Mouse (Mus musculus) ES-Bruce4 (cell line): Measurements from ENCODE around the gene Hist1h2an. TPM values are rescaled to one million over a fixed set of nuclear protein-coding genes. Genes with fewer than 3 reads are reported as not detected.
"Not testable (repeated sequence)": the region's sequence is repeated elsewhere in the genome, so short reads cannot be mapped to it uniquely, and the experiment has no call there.

Source experiments
- H3K27ac ChIP-seq: 2 replicates; pipeline ENCODE4 v1.5.1; 2012; ENCODE audit warnings: low read length, inconsistent platforms; ENCODE audit not compliant: insufficient read depth
- H3K27me3 ChIP-seq: 2 replicates; pipeline ENCODE4 v1.6.1; 2012; ENCODE audit warnings: mild to moderate bottlenecking, low read length, inconsistent platforms; ENCODE audit not compliant: control insufficient read depth, poor library complexity, insufficient read depth, severe bottlenecking
- H3K36me3 ChIP-seq: 2 replicates; pipeline ENCODE4 v1.6.1; 2012; ENCODE audit warnings: inconsistent platforms, mild to moderate bottlenecking, low read length, moderate library complexity; ENCODE audit not compliant: control insufficient read depth, poor library complexity, insufficient read depth, severe bottlenecking
- H3K4me1 ChIP-seq: one replicate; pipeline ENCODE4 v1.8.1; 2011; ENCODE audit warnings: low read length; ENCODE audit not compliant: control insufficient read depth, insufficient read depth
- H3K4me3 ChIP-seq: 2 replicates; pipeline ENCODE4 v1.5.1; 2011; ENCODE audit warnings: low read depth, mild to moderate bottlenecking, low read length
- H3K9ac ChIP-seq: 2 replicates; pipeline ENCODE4 v1.6.1; 2012; ENCODE audit warnings: low read depth, mild to moderate bottlenecking, inconsistent platforms; ENCODE audit not compliant: poor library complexity, severe bottlenecking
- H3K9me3 ChIP-seq: replicated peaks from 2 replicates; pipeline ENCODE4 v1.6.1; 2012; ENCODE audit warnings: mild to moderate bottlenecking, low read length, inconsistent platforms; ENCODE audit not compliant: control insufficient read depth, poor library complexity, insufficient read depth, severe bottlenecking
- CTCF ChIP-seq: IDR thresholded peaks from one replicate; pipeline ENCODE4 v1.8.1; 2011; ENCODE audit warnings: low read depth, low read length
- EP300 ChIP-seq: IDR thresholded peaks from 2 replicates; pipeline ENCODE4 v1.6.1; 2011; ENCODE audit warnings: low read depth, low read length; ENCODE audit not compliant: insufficient read depth
- POLR2A ChIP-seq: IDR thresholded peaks from one replicate; pipeline ENCODE4 v1.8.1; 2011; ENCODE audit warnings: low read length; ENCODE audit not compliant: insufficient read depth
- polyA plus RNA-seq: library from polyadenylated mRNA; stranded (reverse); fragments of >200 nt; gene quantifications from 2 replicates; pipeline ENCODE4 v1.2.4, GENCODE M21; 2011; ENCODE audit warnings: low read depth; ENCODE audit not compliant: missing spikeins, insufficient read depth, insufficient read length

Gene Hist1h2an
- polyA plus RNA-seq, 1 experiment: not detected

- no peak overlapping the region for H3K4me3 ChIP-seq
- no peaks in the 10 kb centered on the region for H3K27me3 ChIP-seq
- TF ChIP-seq POLR2A (no peak), CTCF (no peak), EP300 (no peak)
- H3K4me1 ChIP-seq: no peaks in the 10 kb centered on the region
- no peaks in the 10 kb centered on the region for H3K9me3 ChIP-seq
- peaks cover 5% of the 10 kb centered on the region for H3K36me3 ChIP-seq
- H3K9ac ChIP-seq: no peak overlapping the region
- no peak overlapping the region for H3K27ac ChIP-seq
Observed at GRCm38 (mm10) chr13:21751417-21751816, 35.6 kb downstream of the Hist1h2an start.

GRCm38 (mm10) chr13:21750159-21751017 is 36.6 kb downstream of the Hist1h2an start, which contains the start of gene Hist1h4k:
Gene Hist1h4k (minus strand): TSS chr13:21750505.
- Histone ChIP-seq H3K27ac (peak within 1 kb of the TSS; percentile 92), H3K9ac (peak within 1 kb of the TSS; percentile 96), H3K4me3 (peak within 1 kb of the TSS; percentile 83)
- TF ChIP-seq EP300 (peak; percentile 71), POLR2A (peak; percentile 89)
- not testable (repeated sequence) for H3K9me3 ChIP-seq, H3K4me1 ChIP-seq, H3K36me3 ChIP-seq, H3K27me3 ChIP-seq

GRCm38 (mm10) chr13:21749387-21750158 is 37.4 kb downstream of the Hist1h2an start:
- H3K4me3 ChIP-seq: peak overlapping the region; percentile 83
- peaks cover 5% of the 10 kb centered on the region for H3K36me3 ChIP-seq
- H3K9me3 ChIP-seq: no peaks in the 10 kb centered on the region
- TF ChIP-seq EP300: no peak
- no peak for TF ChIP-seq POLR2A
- no peak for TF ChIP-seq CTCF
- H3K27me3 ChIP-seq: no peaks in the 10 kb centered on the region
- H3K27ac ChIP-seq: peak overlapping the region; percentile 92
- no peaks in the 10 kb centered on the region for H3K4me1 ChIP-seq
- peak overlapping the region; percentile 96 for H3K9ac ChIP-seq

GRCm38 (mm10) chr13:21745006-21745405 is 42.0 kb downstream of the Hist1h2an start:
- Histone ChIP-seq H3K9ac (no peak overlapping the region), H3K36me3 (peaks cover 5% of the 10 kb centered on the region), H3K27me3 (no peaks in the 10 kb centered on the region), H3K4me3 (no peak overlapping the region), H3K27ac (no peak overlapping the region), H3K9me3 (no peaks in the 10 kb centered on the region), H3K4me1 (no peaks in the 10 kb centered on the region)
- no peak for TF ChIP-seq CTCF

Other genes with a start within 250 kb of the Hist1h2an start
- gene Olfr1366, start 244.4 kb downstream of the Hist1h2an start, polyA plus RNA-seq: not detected in 2 replicates
- gene Olfr1535, start 227.3 kb downstream of the Hist1h2an start, polyA plus RNA-seq: 0.15 and 0.23 TPM in 2 replicates
- gene Olfr1364, start 205.5 kb downstream of the Hist1h2an start, polyA plus RNA-seq: not detected in 2 replicates
- gene Olfr1362, start 173.2 kb downstream of the Hist1h2an start, polyA plus RNA-seq: not detected in 2 replicates
- gene Olfr11, start 144.7 kb downstream of the Hist1h2an start, polyA plus RNA-seq: not detected in 2 replicates
- not detected in 2 replicates for gene Olfr1361, start 123.8 kb downstream of the Hist1h2an start, polyA plus RNA-seq
- gene Olfr1360, start 109.8 kb downstream of the Hist1h2an start, polyA plus RNA-seq: not detected in 2 replicates
- not detected in 2 replicates for gene Olfr1359, start 89.1 kb downstream of the Hist1h2an start, polyA plus RNA-seq
- 25.5 and 27.2 TPM in 2 replicates for gene Hist1h2bl, start 71.1 kb downstream of the Hist1h2an start, polyA plus RNA-seq
- 3.6 TPM in 1 of 2 replicates, not detected in the other for gene Hist1h2ai, start 70.8 kb downstream of the Hist1h2an start, polyA plus RNA-seq
- gene Hist1h3h, start 69.6 kb downstream of the Hist1h2an start, polyA plus RNA-seq: 25.3 and 31.8 TPM in 2 replicates
- 14.2 and 21.7 TPM in 2 replicates for gene Hist1h2bm, start 65.2 kb downstream of the Hist1h2an start, polyA plus RNA-seq
- 8.2 and 13.4 TPM in 2 replicates for gene Hist1h4j, start 52.2 kb downstream of the Hist1h2an start, polyA plus RNA-seq
- gene Hist1h4k, start 36.7 kb downstream of the Hist1h2an start, polyA plus RNA-seq: 16.3 and 17.1 TPM in 2 replicates
- gene Hist1h2ak, start 33.4 kb downstream of the Hist1h2an start, polyA plus RNA-seq: 6.7 and 7.5 TPM in 2 replicates
- gene Hist1h2bn, start 33.1 kb downstream of the Hist1h2an start, polyA plus RNA-seq: 19.3 and 20.7 TPM in 2 replicates
- gene Hist1h1b, start 6.6 kb downstream of the Hist1h2an start, polyA plus RNA-seq: 7.4 and 9.2 TPM in 2 replicates
- gene Hist1h3i, start 3.8 kb downstream of the Hist1h2an start, polyA plus RNA-seq: not detected in 2 replicates
- gene Hist1h2bp, start 243 bp upstream of the Hist1h2an start, polyA plus RNA-seq: 2.5 TPM in 1 of 2 replicates, not detected in the other
- 16.9 and 28.4 TPM in 2 replicates for gene Hist1h2bq, start 23.0 kb upstream of the Hist1h2an start, polyA plus RNA-seq
- gene Hist1h2ao, start 23.2 kb upstream of the Hist1h2an start, polyA plus RNA-seq: not detected in 2 replicates
- 12.0 and 17.7 TPM in 2 replicates for gene Hist1h4m, start 24.5 kb upstream of the Hist1h2an start, polyA plus RNA-seq
- 16.5 and 26.2 TPM in 2 replicates for gene Hist1h4n, start 45.0 kb upstream of the Hist1h2an start, polyA plus RNA-seq
- gene Hist1h2ap, start 46.3 kb upstream of the Hist1h2an start, polyA plus RNA-seq: 47.5 and 51.1 TPM in 2 replicates
- 18.1 and 27.4 TPM in 2 replicates for gene Hist1h2br, start 46.5 kb upstream of the Hist1h2an start, polyA plus RNA-seq
- 8.1 and 11.5 TPM in 2 replicates for gene Zfp184, start 157.9 kb upstream of the Hist1h2an start, polyA plus RNA-seq
- not detected in 2 replicates for gene Pom121l2, start 194.0 kb upstream of the Hist1h2an start, polyA plus RNA-seq
- 4.1 and 6.9 TPM in 2 replicates for gene Prss16, start 222.5 kb upstream of the Hist1h2an start, polyA plus RNA-seq
- gene Hist1h2ah, start 248.3 kb upstream of the Hist1h2an start, polyA plus RNA-seq: 13.0 and 17.2 TPM in 2 replicates
- gene Hist1h2bk, start 248.7 kb upstream of the Hist1h2an start, polyA plus RNA-seq: 54.4 and 58.6 TPM in 2 replicates